Mouse (Mus musculus) limb, embryonic 10.5 days (tissue): ENCODE results near the gene Hpse2. TPM values are rescaled to one million over a fixed set of nuclear protein-coding genes. Genes with fewer than 3 reads are reported as not detected.
"Not testable (repeated sequence)": the region's sequence is repeated elsewhere in the genome, so short reads cannot be mapped to it uniquely, and the experiment has no call there.

Source experiments
- DNase-seq: peaks from one replicate; pipeline ENCODE4 v3.0.0-alpha.2; 2017; ENCODE audit warnings: low spot score
- H3K27ac ChIP-seq: fragments of 300-500 bp; sonication (generic); 2 replicates; pipeline ENCODE4 v1.5.1; 2016; ENCODE audit warnings: mild to moderate bottlenecking
- H3K27me3 ChIP-seq: fragments of 300-500 bp; sonication (generic); 2 replicates; pipeline ENCODE4 v1.6.1; 2016; ENCODE audit warnings: low read depth, mild to moderate bottlenecking; ENCODE audit not compliant: poor library complexity, severe bottlenecking
- H3K36me3 ChIP-seq: fragments of 300-500 bp; sonication (generic); 2 replicates; pipeline ENCODE4 v1.6.1; 2016; ENCODE audit warnings: mild to moderate bottlenecking, moderate library complexity
- H3K4me1 ChIP-seq: fragments of 300-500 bp; sonication (generic); 2 replicates; pipeline ENCODE4 v1.6.1; 2016
- H3K4me3 ChIP-seq: fragments of 300-500 bp; sonication (generic); 2 replicates; pipeline ENCODE4 v1.5.1; 2016; ENCODE audit warnings: mild to moderate bottlenecking, moderate library complexity
- H3K9me3 ChIP-seq: fragments of 300-500 bp; sonication (generic); replicated peaks from 2 replicates; pipeline ENCODE4 v1.6.1; 2016; ENCODE audit warnings: mild to moderate bottlenecking
- WGBS: fragments of 180-500 bp; shearing (Covaris S2); methylation state at CpG from one replicate; pipeline ENCODE4 v1.1.7; 2016; 5-methylcytosine and 5-hydroxymethylcytosine counted together
- polyA plus RNA-seq: library from polyadenylated mRNA; unstranded; fragments of >200 nt; fragmentation: Nextera tagmentation; extraction: Ambion mirVana; gene quantifications from 2 replicates; pipeline ENCODE4 v1.2.1, GENCODE M21; 2016

Hpse2 gene
- polyA plus RNA-seq, 1 experiment from 2014 or later, result 6.0 TPM

GRCm38 (mm10) chr19:42810140-42810539 lies 578.0 kb downstream of the Hpse2 start:
- no peak for DNase-seq
- no peaks in the 10 kb centered on the region for H3K9me3 ChIP-seq
- no peak overlapping the region for H3K27ac ChIP-seq
- H3K36me3 ChIP-seq, result no peaks in the 10 kb centered on the region
- H3K4me3 ChIP-seq, result no peak overlapping the region
- 71% methylated on average over 5 of the region's 5 CpGs for WGBS
- peaks cover 25% of the 10 kb centered on the region; the same call in 1 of the 2 replicates for H3K4me1 ChIP-seq
- H3K27me3 ChIP-seq, result no peaks in the 10 kb centered on the region

- H3K4me3 ChIP-seq, result no peak overlapping the region
- no peaks in the 10 kb centered on the region for H3K27me3 ChIP-seq
- H3K4me1 ChIP-seq, result peaks cover 30% of the 10 kb centered on the region; the same call in 1 of the 2 replicates
- DNase-seq, result no peak
- WGBS, result 85% methylated on average over 10 of the region's 10 CpGs
- H3K36me3 ChIP-seq, result no peaks in the 10 kb centered on the region
- H3K9me3 ChIP-seq, result no peaks in the 10 kb centered on the region
- no peak overlapping the region for H3K27ac ChIP-seq
Observed at GRCm38 (mm10) chr19:42809491-42809890, 578.7 kb downstream of the Hpse2 start.

- Histone ChIP-seq H3K4me3 (no peak overlapping the region), H3K4me1 (peaks cover 45% of the 10 kb centered on the region), H3K9me3 (no peaks in the 10 kb centered on the region), H3K36me3 (no peaks in the 10 kb centered on the region), H3K27me3 (peaks cover 8% of the 10 kb centered on the region), H3K27ac (no peak overlapping the region)
- WGBS, result 45% methylated on average over 2 of the region's 2 CpGs
- no peak for DNase-seq
Observed at GRCm38 (mm10) chr19:42797866-42798265, 590.3 kb downstream of the Hpse2 start.

GRCm38 (mm10) chr19:42795801-42796200 lies 592.4 kb downstream of the Hpse2 start:
- H3K4me3 ChIP-seq, result peak overlapping the region; percentile 52
- peaks cover 40% of the 10 kb centered on the region for H3K4me1 ChIP-seq
- H3K27me3 ChIP-seq, result peaks cover 8% of the 10 kb centered on the region
- H3K27ac ChIP-seq, result peak overlapping the region; percentile 80
- peak; percentile 33 for DNase-seq
- no peaks in the 10 kb centered on the region for H3K36me3 ChIP-seq
- H3K9me3 ChIP-seq, result no peaks in the 10 kb centered on the region
- 32% methylated on average over 9 of the region's 9 CpGs for WGBS

GRCm38 (mm10) chr19:42794914-42795613 lies 593.1 kb downstream of the Hpse2 start:
- Histone ChIP-seq H3K4me3 (peak overlapping the region; percentile 52), H3K4me1 (peaks cover 40% of the 10 kb centered on the region), H3K36me3 (no peaks in the 10 kb centered on the region), H3K27ac (peak overlapping the region; percentile 80), H3K9me3 (no peaks in the 10 kb centered on the region), H3K27me3 (peaks cover 8% of the 10 kb centered on the region)
- peak; percentile 97 for DNase-seq
- WGBS, result 2% methylated on average over 31 of the region's 31 CpGs

- DNase-seq, result no peak
- Histone ChIP-seq H3K27me3 (peaks cover 24% of the 10 kb centered on the region; the same call in 1 of the 2 replicates), H3K9me3 (no peaks in the 10 kb centered on the region), H3K4me1 (peaks cover 11% of the 10 kb centered on the region), H3K27ac (no peak overlapping the region), H3K4me3 (no peak overlapping the region), H3K36me3 (no peaks in the 10 kb centered on the region)
- WGBS, result 55% methylated on average over 5 of the region's 5 CpGs
Observed at GRCm38 (mm10) chr19:42788311-42788710, 599.8 kb downstream of the Hpse2 start.

GRCm38 (mm10) chr19:42785562-42786220 lies 602.5 kb downstream of the Hpse2 start:
- H3K9me3 ChIP-seq, result no peaks in the 10 kb centered on the region
- DNase-seq, result no peak
- H3K27ac ChIP-seq, result no peak overlapping the region
- H3K4me3 ChIP-seq, result no peak overlapping the region
- H3K27me3 ChIP-seq, result peaks cover 24% of the 10 kb centered on the region; the same call in 1 of the 2 replicates
- WGBS, result 62% methylated on average over 8 of the region's 8 CpGs
- no peaks in the 10 kb centered on the region for H3K36me3 ChIP-seq
- H3K4me1 ChIP-seq, result peaks cover 6% of the 10 kb centered on the region

GRCm38 (mm10) chr19:42785129-42785528 lies 603.0 kb downstream of the Hpse2 start:
- Histone ChIP-seq H3K4me3 (no peak overlapping the region), H3K27ac (no peak overlapping the region), H3K36me3 (no peaks in the 10 kb centered on the region), H3K4me1 (peaks cover 7% of the 10 kb centered on the region), H3K9me3 (no peaks in the 10 kb centered on the region), H3K27me3 (peaks cover 24% of the 10 kb centered on the region; the same call in 1 of the 2 replicates)
- no peak for DNase-seq
- WGBS, result 34% methylated on average over 2 of the region's 2 CpGs

GRCm38 (mm10) chr19:42780156-42780538 lies 608.0 kb downstream of the Hpse2 start:
- peak overlapping the region; percentile 76 for H3K4me3 ChIP-seq
- not testable (repeated sequence) for H3K27me3 ChIP-seq, H3K36me3 ChIP-seq, DNase-seq, H3K9me3 ChIP-seq
- peaks cover 19% of the 10 kb centered on the region for H3K4me1 ChIP-seq
- 57% methylated on average over 7 of the region's 7 CpGs for WGBS
- peak overlapping the region; percentile 90 for H3K27ac ChIP-seq

GRCm38 (mm10) chr19:42779531-42780155 lies 608.5 kb downstream of the Hpse2 start, which contains the start of gene Hps1:
Hps1 (minus strand) TSS chr19:42779978.
- Histone ChIP-seq H3K27me3 (no peaks in the 10 kb centered on the region), H3K4me3 (peak within 1 kb of the TSS; percentile 76), H3K4me1 (peaks cover 19% of the 10 kb centered on the region), H3K36me3 (no peaks in the 10 kb centered on the region), H3K27ac (peak within 1 kb of the TSS; percentile 90), H3K9me3 (no peaks in the 10 kb centered on the region)
- WGBS, result under 1% methylated on average over 43 of the region's 43 CpGs
- peak; percentile 89 for DNase-seq

GRCm38 (mm10) chr19:42777801-42778200 lies 610.4 kb downstream of the Hpse2 start:
- peaks cover 19% of the 10 kb centered on the region for H3K4me1 ChIP-seq
- H3K9me3 ChIP-seq, result no peaks in the 10 kb centered on the region
- H3K27me3 ChIP-seq, result no peaks in the 10 kb centered on the region
- DNase-seq, result no peak
- no peak overlapping the region for H3K4me3 ChIP-seq
- 76% methylated on average over 5 of the region's 5 CpGs for WGBS
- 0 out of 2 replicates have a peak overlapping the region, but pooled peaks have one; percentile 90 for H3K27ac ChIP-seq
- H3K36me3 ChIP-seq, result no peaks in the 10 kb centered on the region

- no peaks in the 10 kb centered on the region for H3K9me3 ChIP-seq
- DNase-seq, result no peak
- H3K4me3 ChIP-seq, result no peak overlapping the region
- peaks cover 19% of the 10 kb centered on the region for H3K4me1 ChIP-seq
- H3K27me3 ChIP-seq, result no peaks in the 10 kb centered on the region
- WGBS, result 96% methylated on average over 1 of the region's 1 CpGs
- no peak overlapping the region for H3K27ac ChIP-seq
- no peaks in the 10 kb centered on the region for H3K36me3 ChIP-seq
Observed at GRCm38 (mm10) chr19:42776813-42777212, 611.3 kb downstream of the Hpse2 start.
